Mouse (Mus musculus) olfactory bulb, adult 2 months (tissue): Measurements from ENCODE around the gene Tmem255b.

Experiments
- CTCF ChIP-seq: fragments of 200-500 bp; IDR thresholded peaks from 2 replicates; pipeline ENCODE4 v1.5.1; 2012; ENCODE audit warnings: low read depth, mild to moderate bottlenecking, low read length, moderate library complexity; ENCODE audit not compliant: insufficient read depth
- POLR2A ChIP-seq: fragments of 200-500 bp; IDR thresholded peaks from 2 replicates; pipeline ENCODE4 v1.6.1; 2012; ENCODE audit warnings: mild to moderate bottlenecking, low read depth, low read length, moderate library complexity; ENCODE audit not compliant: insufficient read depth

DNA sequence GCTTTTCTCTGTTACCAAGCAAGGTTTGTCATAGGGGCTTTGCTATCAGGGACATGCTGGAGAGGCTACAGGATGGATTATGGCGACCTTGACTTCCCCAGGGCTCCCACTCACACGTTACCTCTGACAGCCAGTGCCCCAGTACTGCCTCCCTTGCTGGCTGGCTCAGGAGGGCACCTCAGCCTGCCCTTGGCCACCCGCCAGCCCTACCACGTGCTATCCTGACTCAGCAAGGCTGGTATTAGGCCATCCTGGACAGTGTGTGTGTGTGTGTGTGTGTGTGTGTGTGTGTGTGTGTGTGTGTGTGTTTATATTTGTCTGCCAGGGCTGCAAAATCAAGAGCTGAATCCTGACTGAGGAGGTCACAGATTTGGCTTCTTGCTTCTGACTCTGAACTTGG is 71.9 kb downstream of the Tmem255b start:
- TF ChIP-seq CTCF = no peak
- TF ChIP-seq POLR2A = no peak
